Mouse (Mus musculus) kidney, adult 2 months (tissue): ENCODE measurements around the gene Me3. TPM values are rescaled to one million over a fixed set of nuclear protein-coding genes. Genes with fewer than 3 reads are reported as not detected.

Source experiments
- DNase-seq: peaks from one replicate; pipeline ENCODE4 v3.0.0; 2021
- H3K27ac ChIP-seq: fragments of 200-500 bp; 2 replicates; pipeline ENCODE4 v1.5.1; 2012; ENCODE audit warnings: low read depth, low read length, control low read depth, inconsistent platforms; ENCODE audit not compliant: insufficient read depth
- H3K27me3 ChIP-seq: fragments of 200-500 bp; replicated peaks from 2 replicates; pipeline ENCODE4 v1.6.1; 2012; ENCODE audit warnings: mild to moderate bottlenecking, moderate library complexity, low read length, inconsistent platforms; ENCODE audit not compliant: control insufficient read depth, insufficient read depth
- H3K36me3 ChIP-seq: fragments of 200-500 bp; 2 replicates; pipeline ENCODE4 v1.6.1; 2012; ENCODE audit warnings: mild to moderate bottlenecking, moderate library complexity, low read length, inconsistent platforms; ENCODE audit not compliant: control insufficient read depth, insufficient read depth
- H3K4me1 ChIP-seq: fragments of 200-500 bp; 2 replicates; pipeline ENCODE4 v1.6.1; 2011; ENCODE audit warnings: low read length; ENCODE audit not compliant: control insufficient read depth, insufficient read depth
- H3K4me3 ChIP-seq: fragments of 200-500 bp; 2 replicates; pipeline ENCODE4 v1.5.1; 2011; ENCODE audit warnings: mild to moderate bottlenecking, low read depth, low read length, control low read depth; ENCODE audit not compliant: insufficient read depth
- CTCF ChIP-seq: fragments of 200-500 bp; conservative IDR thresholded peaks from 2 replicates; pipeline ENCODE4 v1.5.1; 2011; ENCODE audit warnings: low read depth, mild to moderate bottlenecking, control low read depth, low read length, moderate library complexity, mixed read lengths; ENCODE audit not compliant: insufficient read depth, insufficient read length
- POLR2A ChIP-seq: fragments of 200-500 bp; IDR thresholded peaks from one replicate; pipeline ENCODE4 v1.6.1; 2011; ENCODE audit warnings: low read depth, low read length, control low read depth
- WGBS: fragments of 180-500 bp; shearing (Covaris S2); methylation state at CpG from one replicate; pipeline ENCODE4 v1.1.7; 2018; 5-methylcytosine and 5-hydroxymethylcytosine counted together
- polyA plus RNA-seq: library from polyadenylated mRNA; depleted of rRNA; stranded (reverse); fragments of >200 nt; gene quantifications from 2 replicates; pipeline ENCODE4 v1.2.3, GENCODE M21; 2012

The Me3 gene
- polyA plus RNA-seq, 1 experiment = 89.3 TPM

GRCm38 (mm10) chr7:89856440-89857217 lies 224.4 kb downstream of the Me3 start:
- no peak for TF ChIP-seq CTCF
- TF ChIP-seq POLR2A = no peak
- no peak overlapping the region for H3K27ac ChIP-seq
- H3K4me3 ChIP-seq = no peak overlapping the region
- H3K36me3 ChIP-seq = no peaks in the 10 kb centered on the region
- no peaks in the 10 kb centered on the region for H3K4me1 ChIP-seq
- no peaks in the 10 kb centered on the region for H3K27me3 ChIP-seq
- 66% methylated on average over 17 of the region's 17 CpGs for WGBS
- no peak for DNase-seq

- DNase-seq = no peak
- WGBS = 96% methylated on average over 1 of the region's 1 CpGs
- no peaks in the 10 kb centered on the region for H3K27me3 ChIP-seq
- no peaks in the 10 kb centered on the region for H3K4me1 ChIP-seq
- no peak for TF ChIP-seq CTCF
- TF ChIP-seq POLR2A = no peak
- H3K4me3 ChIP-seq = no peak overlapping the region
- H3K27ac ChIP-seq = no peak overlapping the region
- no peaks in the 10 kb centered on the region for H3K36me3 ChIP-seq
Observed at GRCm38 (mm10) chr7:89864769-89865168, 232.6 kb downstream of the Me3 start.

GRCm38 (mm10) chr7:89867221-89867620 lies 235.0 kb downstream of the Me3 start:
- WGBS = 68% methylated on average over 5 of the region's 5 CpGs
- no peaks in the 10 kb centered on the region for H3K4me1 ChIP-seq
- H3K27ac ChIP-seq = no peak overlapping the region
- DNase-seq = no peak
- no peak for TF ChIP-seq CTCF
- no peak overlapping the region for H3K4me3 ChIP-seq
- no peaks in the 10 kb centered on the region for H3K36me3 ChIP-seq
- no peaks in the 10 kb centered on the region for H3K27me3 ChIP-seq

GRCm38 (mm10) chr7:89879686-89880085 lies 247.5 kb downstream of the Me3 start:
- TF ChIP-seq CTCF (no peak), POLR2A (no peak)
- H3K27ac ChIP-seq = no peak overlapping the region
- H3K4me3 ChIP-seq = no peak overlapping the region
- no peak for DNase-seq
- peaks cover 5% of the 10 kb centered on the region; the same call in 1 of the 2 replicates for H3K4me1 ChIP-seq
- 0 out of 2 replicates have a peak, but pooled peaks cover 1% of the 10 kb centered on the region for H3K27me3 ChIP-seq
- H3K36me3 ChIP-seq = no peaks in the 10 kb centered on the region
- WGBS = 61% methylated on average over 1 of the region's 1 CpGs

GRCm38 (mm10) chr7:89884551-89884950 lies 252.4 kb downstream of the Me3 start:
- TF ChIP-seq CTCF (no peak), POLR2A (no peak)
- H3K36me3 ChIP-seq = no peaks in the 10 kb centered on the region
- peaks cover 5% of the 10 kb centered on the region; the same call in 1 of the 2 replicates for H3K4me1 ChIP-seq
- H3K27ac ChIP-seq = no peak overlapping the region
- H3K27me3 ChIP-seq = no peaks in the 10 kb centered on the region
- no peak for DNase-seq
- H3K4me3 ChIP-seq = no peak overlapping the region
- 38% methylated on average over 3 of the region's 3 CpGs for WGBS

GRCm38 (mm10) chr7:89891412-89891811 lies 259.2 kb downstream of the Me3 start:
- H3K27me3 ChIP-seq = no peaks in the 10 kb centered on the region
- H3K27ac ChIP-seq = no peak overlapping the region
- no peaks in the 10 kb centered on the region for H3K36me3 ChIP-seq
- WGBS = 75% methylated on average over 5 of the region's 5 CpGs
- no peak for DNase-seq
- TF ChIP-seq CTCF (no peak), POLR2A (no peak)
- H3K4me3 ChIP-seq = no peak overlapping the region
- H3K4me1 ChIP-seq = no peaks in the 10 kb centered on the region

- no peaks in the 10 kb centered on the region for H3K36me3 ChIP-seq
- H3K4me1 ChIP-seq = no peaks in the 10 kb centered on the region
- H3K27ac ChIP-seq = no peak overlapping the region
- no peak for TF ChIP-seq POLR2A
- 0 out of 2 replicates have a peak, but pooled peaks have one; percentile 17 for TF ChIP-seq CTCF
- WGBS = 43% methylated on average over 4 of the region's 4 CpGs
- H3K27me3 ChIP-seq = no peaks in the 10 kb centered on the region
- H3K4me3 ChIP-seq = no peak overlapping the region
- peak; percentile 14 for DNase-seq
Observed at GRCm38 (mm10) chr7:89891856-89892255, 259.7 kb downstream of the Me3 start.
